Mouse (Mus musculus) neural tube, embryonic 10.5 days (tissue): ENCODE measurements around the gene Gsta4.
A peak's percentile ranks its signal among the peaks of the same experiment; 100 is the strongest.

ENCODE experiments used
- DNase-seq: peaks from one replicate; pipeline ENCODE4 v3.0.0-alpha.2; 2017; ENCODE audit warnings: low spot score; ENCODE audit errors: extremely low spot score

Gsta4 gene

GRCm38 (mm10) chr9:78178197-78178596 is 4.4 kb upstream of the Gsta4 start:
- no peak for DNase-seq

- DNase-seq = no peak
These were observed 3.5 kb upstream of the Gsta4 start for GRCm38 (mm10) chr9:78179071-78179470.

GRCm38 (mm10) chr9:78185686-78186085 is 3.1 kb downstream of the Gsta4 start:
- DNase-seq = no peak

GRCm38 (mm10) chr9:78188910-78189309 is 6.3 kb downstream of the Gsta4 start:
- DNase-seq = no peak

- peak; percentile 24 for DNase-seq
These were observed 8.4 kb downstream of the Gsta4 start for GRCm38 (mm10) chr9:78190651-78191634.

- DNase-seq = peak; percentile 80
These were observed 9.2 kb downstream of the Gsta4 start for GRCm38 (mm10) chr9:78191736-78192135.

- peak; percentile 35 for DNase-seq
These were observed 11.5 kb downstream of the Gsta4 start for GRCm38 (mm10) chr9:78193902-78194597.

- DNase-seq = no peak
These were observed 12.5 kb downstream of the Gsta4 start for GRCm38 (mm10) chr9:78195034-78195433.

- DNase-seq = no peak
These were observed 15.2 kb downstream of the Gsta4 start for GRCm38 (mm10) chr9:78197801-78198200.

GRCm38 (mm10) chr9:78204194-78204593 is 21.6 kb downstream of the Gsta4 start:
- no peak for DNase-seq

GRCm38 (mm10) chr9:78208956-78209355 is 26.4 kb downstream of the Gsta4 start:
- DNase-seq = no peak

- DNase-seq = no peak
These were observed 27.5 kb downstream of the Gsta4 start for GRCm38 (mm10) chr9:78210079-78210478.

GRCm38 (mm10) chr9:78210821-78211220 is 28.2 kb downstream of the Gsta4 start:
- no peak for DNase-seq

GRCm38 (mm10) chr9:78211521-78211920 is 28.9 kb downstream of the Gsta4 start:
- DNase-seq = no peak

GRCm38 (mm10) chr9:78212341-78213049 is 29.9 kb downstream of the Gsta4 start:
- no peak for DNase-seq

GRCm38 (mm10) chr9:78217074-78217473 is 34.5 kb downstream of the Gsta4 start:
- no peak for DNase-seq

GRCm38 (mm10) chr9:78222616-78223015 is 40.0 kb downstream of the Gsta4 start:
- DNase-seq = no peak

GRCm38 (mm10) chr9:78223221-78223902 is 40.8 kb downstream of the Gsta4 start:
- DNase-seq = no peak

GRCm38 (mm10) chr9:78224418-78224817 is 41.8 kb downstream of the Gsta4 start:
- no peak for DNase-seq

GRCm38 (mm10) chr9:78225304-78225703 is 42.7 kb downstream of the Gsta4 start:
- DNase-seq = no peak

GRCm38 (mm10) chr9:78228122-78228521 is 45.5 kb downstream of the Gsta4 start:
- no peak for DNase-seq
